Mouse (Mus musculus): ENCODE data around the gene Wasf2.

GRCm38 (mm10) chr4:133210023-133210787, 79.9 kb downstream of the Wasf2 start:
- no peak for TF ChIP-seq CTCF (conservative IDR thresholded peaks at IDR 0.05; ENCODE audit: low read length)
- TF ChIP-seq NANOG (IDR thresholded peaks at IDR 0.05; ENCODE audit: borderline replicate concordance, low read length): no peak
- TF ChIP-seq POU5F1 (IDR thresholded peaks at IDR 0.05; ENCODE audit: borderline replicate concordance, low read length): no peak

Data from E14TG2a.4 (cell line).